Mouse (Mus musculus): ENCODE measurements at regions not wholly inside any gene's neighbourhood (a gene's known extent, or its start where the extent isn't known, plus 50 kb on each side); places are given as distances from the start of the nearest gene placed in this dataset.

- no peak for ATAC-seq (ENCODE audit: insufficient read depth, low FRiP score, low read depth)
- 75% methylated on average over 4 of the region's 4 CpGs for WGBS
- Histone ChIP-seq H3K27me3 (replicated peaks) (no peaks in the 10 kb centered on the region), H3K36me3 (no peaks in the 10 kb centered on the region), H3K4me2 (no peak overlapping the region), H3K9ac (no peak overlapping the region), H3K9me3 (no peaks in the 10 kb centered on the region), H3K27ac (no peak overlapping the region), H3K4me1 (no peaks in the 10 kb centered on the region), H3K4me3 (replicated peaks) (no peak overlapping the region)
Observed at GRCm38 (mm10) chr5:4697346-4698095, 60.3 kb downstream of the Fzd1 start.

- Histone ChIP-seq H3K9ac (no peak overlapping the region), H3K27me3 (replicated peaks) (no peaks in the 10 kb centered on the region), H3K4me3 (replicated peaks) (no peak overlapping the region), H3K27ac (no peak overlapping the region), H3K9me3 (no peaks in the 10 kb centered on the region), H3K4me1 (no peaks in the 10 kb centered on the region), H3K4me2 (no peak overlapping the region), H3K36me3 (no peaks in the 10 kb centered on the region)
- no peak for ATAC-seq (ENCODE audit: insufficient read depth, low FRiP score, low read depth)
Observed at GRCm38 (mm10) chr5:4696701-4697100, 61.1 kb downstream of the Fzd1 start.

GRCm38 (mm10) chr5:4689130-4689529 lies 68.7 kb downstream of the Fzd1 start:
- ATAC-seq (ENCODE audit: insufficient read depth, low FRiP score, low read depth): no peak
- H3K4me3 ChIP-seq (replicated peaks): no peak overlapping the region
- WGBS: 51% methylated on average over 2 of the region's 2 CpGs

GRCm38 (mm10) chr5:4675316-4675715 lies 82.5 kb downstream of the Fzd1 start:
- WGBS: 73% methylated on average over 2 of the region's 2 CpGs
- Histone ChIP-seq H3K4me3 (replicated peaks) (no peak overlapping the region), H3K36me3 (no peaks in the 10 kb centered on the region), H3K9ac (no peak overlapping the region), H3K27me3 (replicated peaks) (no peaks in the 10 kb centered on the region), H3K4me1 (no peaks in the 10 kb centered on the region), H3K27ac (peak overlapping the region; percentile 22; the same call in 1 of the 2 replicates), H3K9me3 (no peaks in the 10 kb centered on the region), H3K4me2 (no peak overlapping the region)
- no peak for ATAC-seq (ENCODE audit: insufficient read depth, low FRiP score, low read depth)

More at GRCm38 (mm10) chr5:4689130-4689529, 68.7 kb downstream of the Fzd1 start:
- H3K27ac ChIP-seq: no peak overlapping the region
- no peaks in the 10 kb centered on the region for H3K27me3 ChIP-seq (replicated peaks)
- no peaks in the 10 kb centered on the region for H3K4me1 ChIP-seq
- no peak overlapping the region for H3K9ac ChIP-seq
- H3K4me2 ChIP-seq: no peak overlapping the region
- H3K9me3 ChIP-seq: no peaks in the 10 kb centered on the region
- no peaks in the 10 kb centered on the region for H3K36me3 ChIP-seq

GRCm38 (mm10) chr5:4666381-4666780 lies 91.5 kb downstream of the Fzd1 start:
- H3K4me2 ChIP-seq: no peak overlapping the region
- no peaks in the 10 kb centered on the region for H3K36me3 ChIP-seq
- H3K9ac ChIP-seq: no peak overlapping the region
- no peak for ATAC-seq (ENCODE audit: insufficient read depth, low FRiP score, low read depth)
- no peaks in the 10 kb centered on the region for H3K27me3 ChIP-seq (replicated peaks)
- H3K27ac ChIP-seq: no peak overlapping the region
- H3K4me3 ChIP-seq (replicated peaks): no peak overlapping the region
- H3K4me1 ChIP-seq: no peaks in the 10 kb centered on the region
- 80% methylated on average over 12 of the region's 12 CpGs for WGBS
- H3K9me3 ChIP-seq: no peaks in the 10 kb centered on the region

GRCm38 (mm10) chr5:4665978-4666377 lies 91.9 kb downstream of the Fzd1 start:
- no peak overlapping the region for H3K4me3 ChIP-seq (replicated peaks)
- no peaks in the 10 kb centered on the region for H3K9me3 ChIP-seq
- H3K27me3 ChIP-seq (replicated peaks): no peaks in the 10 kb centered on the region
- H3K4me1 ChIP-seq: no peaks in the 10 kb centered on the region
- ATAC-seq (ENCODE audit: insufficient read depth, low FRiP score, low read depth): no peak
- no peak overlapping the region for H3K9ac ChIP-seq
- H3K36me3 ChIP-seq: no peaks in the 10 kb centered on the region
- 67% methylated on average over 9 of the region's 9 CpGs for WGBS
- no peak overlapping the region for H3K4me2 ChIP-seq
- no peak overlapping the region for H3K27ac ChIP-seq

- Histone ChIP-seq H3K27ac (no peak overlapping the region), H3K4me1 (no peaks in the 10 kb centered on the region), H3K4me3 (replicated peaks) (no peak overlapping the region), H3K4me2 (no peak overlapping the region), H3K36me3 (no peaks in the 10 kb centered on the region), H3K9me3 (no peaks in the 10 kb centered on the region), H3K27me3 (replicated peaks) (no peaks in the 10 kb centered on the region), H3K9ac (no peak overlapping the region)
- ATAC-seq (ENCODE audit: insufficient read depth, low FRiP score, low read depth): no peak
- WGBS: 69% methylated on average over 4 of the region's 4 CpGs
Observed at GRCm38 (mm10) chr5:4664918-4665317, 92.9 kb downstream of the Fzd1 start.

- WGBS: 58% methylated on average over 10 of the region's 10 CpGs
- H3K9ac ChIP-seq: no peak overlapping the region
- no peak overlapping the region for H3K4me3 ChIP-seq (replicated peaks)
- H3K27ac ChIP-seq: no peak overlapping the region
- H3K4me1 ChIP-seq: no peaks in the 10 kb centered on the region
- ATAC-seq (ENCODE audit: insufficient read depth, low FRiP score, low read depth): no peak
- no peaks in the 10 kb centered on the region for H3K36me3 ChIP-seq
- H3K27me3 ChIP-seq (replicated peaks): no peaks in the 10 kb centered on the region
- no peaks in the 10 kb centered on the region for H3K9me3 ChIP-seq
- no peak overlapping the region for H3K4me2 ChIP-seq
Observed at GRCm38 (mm10) chr5:4664488-4664887, 93.3 kb downstream of the Fzd1 start.

- peak overlapping the region; percentile 21; the same call in 1 of the 2 replicates for H3K4me2 ChIP-seq
- no peak overlapping the region for H3K9ac ChIP-seq
- no peaks in the 10 kb centered on the region for H3K4me1 ChIP-seq
- H3K27ac ChIP-seq: no peak overlapping the region
- H3K4me3 ChIP-seq (replicated peaks): no peak overlapping the region
- ATAC-seq (ENCODE audit: insufficient read depth, low FRiP score, low read depth): no peak
- peaks cover under 1% of the 10 kb centered on the region; the same call in 1 of the 2 replicates for H3K9me3 ChIP-seq
- H3K36me3 ChIP-seq: no peaks in the 10 kb centered on the region
- 35% methylated on average over 6 of the region's 6 CpGs for WGBS
- H3K27me3 ChIP-seq (replicated peaks): no peaks in the 10 kb centered on the region
Observed at GRCm38 (mm10) chr5:4662198-4662585, 95.6 kb downstream of the Fzd1 start.

- Histone ChIP-seq H3K4me3 (replicated peaks) (no peak overlapping the region), H3K4me2 (peak overlapping the region; percentile 21; the same call in 1 of the 2 replicates), H3K36me3 (no peaks in the 10 kb centered on the region), H3K9me3 (peaks cover 3% of the 10 kb centered on the region; the same call in 1 of the 2 replicates), H3K27me3 (replicated peaks) (no peaks in the 10 kb centered on the region), H3K4me1 (no peaks in the 10 kb centered on the region), H3K9ac (no peak overlapping the region), H3K27ac (no peak overlapping the region)
- no peak for ATAC-seq (ENCODE audit: insufficient read depth, low FRiP score, low read depth)
- WGBS: 30% methylated on average over 12 of the region's 12 CpGs
Observed at GRCm38 (mm10) chr5:4661420-4662197, 96.2 kb downstream of the Fzd1 start.

- ATAC-seq (ENCODE audit: insufficient read depth, low FRiP score, low read depth): no peak
- peaks cover 3% of the 10 kb centered on the region; the same call in 1 of the 2 replicates for H3K9me3 ChIP-seq
- H3K9ac ChIP-seq: no peak overlapping the region
- H3K4me1 ChIP-seq: no peaks in the 10 kb centered on the region
- H3K4me3 ChIP-seq (replicated peaks): no peak overlapping the region
- H3K4me2 ChIP-seq: no peak overlapping the region
- H3K27ac ChIP-seq: no peak overlapping the region
- WGBS: 31% methylated on average over 1 of the region's 1 CpGs
- H3K27me3 ChIP-seq (replicated peaks): no peaks in the 10 kb centered on the region
- H3K36me3 ChIP-seq: no peaks in the 10 kb centered on the region
Observed at GRCm38 (mm10) chr5:4657982-4658381, 99.9 kb downstream of the Fzd1 start.

GRCm38 (mm10) chr5:4654186-4654585 lies 103.6 kb downstream of the Fzd1 start:
- no peak overlapping the region for H3K4me2 ChIP-seq
- no peak overlapping the region for H3K27ac ChIP-seq
- H3K4me1 ChIP-seq: no peaks in the 10 kb centered on the region
- no peak overlapping the region for H3K9ac ChIP-seq
- no peaks in the 10 kb centered on the region for H3K36me3 ChIP-seq
- H3K9me3 ChIP-seq: peaks cover 3% of the 10 kb centered on the region; the same call in 1 of the 2 replicates
- ATAC-seq (ENCODE audit: insufficient read depth, low FRiP score, low read depth): no peak
- H3K4me3 ChIP-seq (replicated peaks): no peak overlapping the region
- H3K27me3 ChIP-seq (replicated peaks): no peaks in the 10 kb centered on the region
